Mouse (Mus musculus): Measurements from ENCODE around the gene AI837181. TPM values are rescaled to one million over a fixed set of nuclear protein-coding genes. Genes with fewer than 3 reads are reported as not detected.
"Not testable (repeated sequence)": the region's sequence is repeated elsewhere in the genome, so short reads cannot be mapped to it uniquely, and the experiment has no call there.

The AI837181 gene
- polyA plus RNA-seq, 1 experiment from 2014 or later: 34.6 TPM

GRCm38 (mm10) chr19:5392892-5393291 is 32.1 kb upstream of the AI837181 start:
- Histone ChIP-seq H3K36me3 (ENCODE audit: control insufficient read depth, insufficient read depth) (no peaks in the 10 kb centered on the region), H3K27me3 (ENCODE audit: control insufficient read depth, insufficient read depth, low read length) (no peaks in the 10 kb centered on the region), H3K9ac (ENCODE audit: low read length) (no peak overlapping the region), H3K4me1 (ENCODE audit: control insufficient read depth, insufficient read depth, low read length) (peaks cover 17% of the 10 kb centered on the region), H3K27ac (ENCODE audit: low read length) (peak overlapping the region; percentile 56), H3K4me3 (ENCODE audit: low read length) (no peak overlapping the region), H3K9me3 (replicated peaks; ENCODE audit: control insufficient read depth, low read length) (no peaks in the 10 kb centered on the region), H3K4me2 (ENCODE audit: low read depth, low read length) (no peak overlapping the region)
- WGBS: 23% methylated on average over 4 of the region's 4 CpGs
- no peak for ATAC-seq (replicated peaks; ENCODE audit: extremely low read depth, insufficient read depth, low FRiP score)

- Histone ChIP-seq H3K4me3 (ENCODE audit: low read length) (no peak overlapping the region), H3K4me1 (ENCODE audit: control insufficient read depth, insufficient read depth, low read length) (peaks cover 17% of the 10 kb centered on the region), H3K27ac (ENCODE audit: low read length) (no peak overlapping the region), H3K4me2 (ENCODE audit: low read depth, low read length) (no peak overlapping the region), H3K9me3 (replicated peaks; ENCODE audit: control insufficient read depth, low read length) (no peaks in the 10 kb centered on the region), H3K36me3 (ENCODE audit: control insufficient read depth, insufficient read depth) (no peaks in the 10 kb centered on the region), H3K9ac (ENCODE audit: low read length) (no peak overlapping the region), H3K27me3 (ENCODE audit: control insufficient read depth, insufficient read depth, low read length) (no peaks in the 10 kb centered on the region)
- WGBS: 47% methylated on average over 10 of the region's 10 CpGs
- ATAC-seq (replicated peaks; ENCODE audit: extremely low read depth, insufficient read depth, low FRiP score): no peak
These were observed 30.8 kb upstream of the AI837181 start for GRCm38 (mm10) chr19:5394168-5394567.

GRCm38 (mm10) chr19:5395371-5395770 is 29.6 kb upstream of the AI837181 start:
- H3K4me2 ChIP-seq (ENCODE audit: low read depth, low read length): no peak overlapping the region
- H3K27ac ChIP-seq (ENCODE audit: low read length): no peak overlapping the region
- H3K4me1 ChIP-seq (ENCODE audit: control insufficient read depth, insufficient read depth, low read length): peaks cover 5% of the 10 kb centered on the region
- no peaks in the 10 kb centered on the region for H3K36me3 ChIP-seq (ENCODE audit: control insufficient read depth, insufficient read depth)
- no peaks in the 10 kb centered on the region for H3K27me3 ChIP-seq (ENCODE audit: control insufficient read depth, insufficient read depth, low read length)
- no peaks in the 10 kb centered on the region for H3K9me3 ChIP-seq (replicated peaks; ENCODE audit: control insufficient read depth, low read length)
- no peak for ATAC-seq (replicated peaks; ENCODE audit: extremely low read depth, insufficient read depth, low FRiP score)
- WGBS: 66% methylated on average over 4 of the region's 4 CpGs
- H3K9ac ChIP-seq (ENCODE audit: low read length): no peak overlapping the region
- no peak overlapping the region for H3K4me3 ChIP-seq (ENCODE audit: low read length)

GRCm38 (mm10) chr19:5401073-5401472 is 23.9 kb upstream of the AI837181 start:
- not testable (repeated sequence) for H3K27ac ChIP-seq (ENCODE audit: low read length); ATAC-seq (replicated peaks; ENCODE audit: extremely low read depth, insufficient read depth, low FRiP score); H3K4me3 ChIP-seq (ENCODE audit: low read length); H3K4me2 ChIP-seq (ENCODE audit: low read depth, low read length); H3K4me1 ChIP-seq (ENCODE audit: control insufficient read depth, insufficient read depth, low read length); H3K27me3 ChIP-seq (ENCODE audit: control insufficient read depth, insufficient read depth, low read length); H3K9ac ChIP-seq (ENCODE audit: low read length); H3K9me3 ChIP-seq (replicated peaks; ENCODE audit: control insufficient read depth, low read length); H3K36me3 ChIP-seq (ENCODE audit: control insufficient read depth, insufficient read depth)
- 61% methylated on average over 4 of the region's 4 CpGs for WGBS

GRCm38 (mm10) chr19:5402293-5402692 is 22.7 kb upstream of the AI837181 start, which contains the start of gene Tsga10ip:
Gene Tsga10ip (minus strand): TSS chr19:5402526.
- no peaks in the 10 kb centered on the region for H3K36me3 ChIP-seq (ENCODE audit: control insufficient read depth, insufficient read depth)
- no peak within 1 kb of the TSS for H3K9ac ChIP-seq (ENCODE audit: low read length)
- H3K27me3 ChIP-seq (ENCODE audit: control insufficient read depth, insufficient read depth, low read length): no peaks in the 10 kb centered on the region
- peaks cover 6% of the 10 kb centered on the region for H3K4me1 ChIP-seq (ENCODE audit: control insufficient read depth, insufficient read depth, low read length)
- WGBS: 79% methylated on average over 8 of the region's 8 CpGs
- H3K4me2 ChIP-seq (ENCODE audit: low read depth, low read length): no peak within 1 kb of the TSS
- ATAC-seq (replicated peaks; ENCODE audit: extremely low read depth, insufficient read depth, low FRiP score): no peak
- no peak within 1 kb of the TSS for H3K4me3 ChIP-seq (ENCODE audit: low read length)
- H3K27ac ChIP-seq (ENCODE audit: low read length): no peak within 1 kb of the TSS
- no peaks in the 10 kb centered on the region for H3K9me3 ChIP-seq (replicated peaks; ENCODE audit: control insufficient read depth, low read length)

- peak overlapping the region; percentile 71 for H3K4me2 ChIP-seq (ENCODE audit: low read depth, low read length)
- ATAC-seq (replicated peaks; ENCODE audit: extremely low read depth, insufficient read depth, low FRiP score): no peak
- peak overlapping the region; percentile 61 for H3K27ac ChIP-seq (ENCODE audit: low read length)
- 16% methylated on average over 7 of the region's 7 CpGs for WGBS
- peaks cover 25% of the 10 kb centered on the region for H3K4me1 ChIP-seq (ENCODE audit: control insufficient read depth, insufficient read depth, low read length)
- no peaks in the 10 kb centered on the region for H3K9me3 ChIP-seq (replicated peaks; ENCODE audit: control insufficient read depth, low read length)
- no peaks in the 10 kb centered on the region for H3K36me3 ChIP-seq (ENCODE audit: control insufficient read depth, insufficient read depth)
- peak overlapping the region; percentile 49 for H3K4me3 ChIP-seq (ENCODE audit: low read length)
- H3K9ac ChIP-seq (ENCODE audit: low read length): peak overlapping the region; percentile 63
- H3K27me3 ChIP-seq (ENCODE audit: control insufficient read depth, insufficient read depth, low read length): no peaks in the 10 kb centered on the region
These were observed 19.0 kb upstream of the AI837181 start for GRCm38 (mm10) chr19:5405924-5406323.

- H3K27me3 ChIP-seq (ENCODE audit: control insufficient read depth, insufficient read depth, low read length); H3K9me3 ChIP-seq (replicated peaks; ENCODE audit: control insufficient read depth, low read length); H3K36me3 ChIP-seq (ENCODE audit: control insufficient read depth, insufficient read depth): not testable (repeated sequence)
- Histone ChIP-seq H3K4me1 (ENCODE audit: control insufficient read depth, insufficient read depth, low read length) (peaks cover 25% of the 10 kb centered on the region), H3K27ac (ENCODE audit: low read length) (peak overlapping the region; percentile 99), H3K4me3 (ENCODE audit: low read length) (peak overlapping the region; percentile 80), H3K4me2 (ENCODE audit: low read depth, low read length) (peak overlapping the region; percentile 71), H3K9ac (ENCODE audit: low read length) (peak overlapping the region; percentile 79)
- WGBS: 11% methylated on average over 20 of the region's 25 CpGs
- peak; percentile 77 for ATAC-seq (replicated peaks; ENCODE audit: extremely low read depth, insufficient read depth, low FRiP score)
These were observed 18.3 kb upstream of the AI837181 start for GRCm38 (mm10) chr19:5406531-5407126.

GRCm38 (mm10) chr19:5407133-5407532 is 17.8 kb upstream of the AI837181 start:
- Histone ChIP-seq H3K27me3 (ENCODE audit: control insufficient read depth, insufficient read depth, low read length) (no peaks in the 10 kb centered on the region), H3K4me2 (ENCODE audit: low read depth, low read length) (peak overlapping the region; percentile 68), H3K9me3 (replicated peaks; ENCODE audit: control insufficient read depth, low read length) (no peaks in the 10 kb centered on the region), H3K4me3 (ENCODE audit: low read length) (peak overlapping the region; percentile 80), H3K27ac (ENCODE audit: low read length) (peak overlapping the region; percentile 99), H3K36me3 (ENCODE audit: control insufficient read depth, insufficient read depth) (no peaks in the 10 kb centered on the region), H3K9ac (ENCODE audit: low read length) (peak overlapping the region; percentile 79), H3K4me1 (ENCODE audit: control insufficient read depth, insufficient read depth, low read length) (peaks cover 25% of the 10 kb centered on the region)
- ATAC-seq (replicated peaks; ENCODE audit: extremely low read depth, insufficient read depth, low FRiP score): peak; percentile 61
- 11% methylated on average over 7 of the region's 7 CpGs for WGBS

- Histone ChIP-seq H3K27ac (ENCODE audit: low read length) (peak overlapping the region; percentile 60), H3K36me3 (ENCODE audit: control insufficient read depth, insufficient read depth) (no peaks in the 10 kb centered on the region), H3K9ac (ENCODE audit: low read length) (no peak overlapping the region; the same call in 1 of the 2 replicates), H3K4me1 (ENCODE audit: control insufficient read depth, insufficient read depth, low read length) (peaks cover 25% of the 10 kb centered on the region), H3K4me3 (ENCODE audit: low read length) (no peak overlapping the region; the same call in 1 of the 2 replicates), H3K4me2 (ENCODE audit: low read depth, low read length) (peak overlapping the region; percentile 68), H3K9me3 (replicated peaks; ENCODE audit: control insufficient read depth, low read length) (no peaks in the 10 kb centered on the region), H3K27me3 (ENCODE audit: control insufficient read depth, insufficient read depth, low read length) (no peaks in the 10 kb centered on the region)
- WGBS: 63% methylated on average over 13 of the region's 13 CpGs
- no peak for ATAC-seq (replicated peaks; ENCODE audit: extremely low read depth, insufficient read depth, low FRiP score)
These were observed 16.6 kb upstream of the AI837181 start for GRCm38 (mm10) chr19:5408057-5409001.

All from heart, embryonic 16.5 days (tissue).